Mouse (Mus musculus) layer of hippocampus, adult 2 months (tissue): ENCODE results near the gene Fxyd5. TPM values are rescaled to one million over a fixed set of nuclear protein-coding genes. Genes with fewer than 3 reads are reported as not detected.
A peak's percentile ranks its signal among the peaks of the same experiment; 100 is the strongest.

Source experiments
- DNase-seq, 2 experiments: peaks; one replicate each; pipeline ENCODE4 v3.0.0; 2022; ENCODE audit warnings: low spot score in 2 of 2
- H3K27ac ChIP-seq: fragments of 200-600 bp; 2 replicates; pipeline ENCODE4 v1.8.1; 2022
- H3K4me3 ChIP-seq: fragments of 200-600 bp; 2 replicates; pipeline ENCODE4 v1.8.1; 2022; ENCODE audit warnings: mild to moderate bottlenecking
- CTCF ChIP-seq: fragments of 200-600 bp; conservative IDR thresholded peaks from 2 replicates; pipeline ENCODE4 v1.8.1; 2022; ENCODE audit warnings: antibody characterized with exemption, mild to moderate bottlenecking, moderate library complexity
- total RNA-seq, 2 experiments: library from RNA; stranded (reverse); gene quantifications; 2 replicates each; pipeline ENCODE4 v1.2.3; 2021

Gene Fxyd5
- total RNA-seq, 2 experiments from 2014 or later: 17.3 to 26.9 TPM

- DNase-seq: peak; percentile 53 to 77
- H3K4me3 ChIP-seq: no peak overlapping the region
- no peak for TF ChIP-seq CTCF
- peak overlapping the region; percentile 90 for H3K27ac ChIP-seq
Observed at GRCm38 (mm10) chr7:31077470-31077869, 35.2 kb upstream of the Fxyd5 start.

DNA sequence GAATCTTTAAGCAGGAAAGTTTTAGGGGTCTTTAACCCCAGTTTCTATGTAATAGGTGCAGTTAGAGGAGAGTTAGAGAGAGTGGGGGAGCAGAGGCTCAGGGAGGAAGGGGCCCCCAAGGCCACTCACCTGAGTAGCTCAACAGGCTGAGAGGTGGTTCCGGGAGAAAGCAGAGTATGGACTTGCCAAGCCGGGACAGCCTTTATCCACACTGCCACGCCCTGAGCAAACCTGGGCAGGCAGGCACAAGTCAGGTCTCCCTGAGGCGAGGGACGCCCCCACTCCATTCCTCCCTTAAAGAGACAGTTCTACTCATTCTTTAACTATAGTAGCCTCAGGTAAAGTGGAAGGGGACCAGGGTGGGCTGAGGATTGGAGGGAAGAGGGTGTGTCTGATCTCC lies 34.2 kb upstream of the Fxyd5 start, which contains the start of gene Fxyd3:
Gene Fxyd3 (minus strand): TSS at position 213 of the 400 bp plus-strand sequence.
- DNase-seq: no peak
- TF ChIP-seq CTCF: no peak
- Histone ChIP-seq H3K4me3 (no peak within 1 kb of the TSS), H3K27ac (peak within 1 kb of the TSS; percentile 90)

GRCm38 (mm10) chr7:31074713-31075069 lies 32.4 kb upstream of the Fxyd5 start:
- no peak for TF ChIP-seq CTCF
- peak; percentile 61 to 71 for DNase-seq
- Histone ChIP-seq H3K27ac (0 out of 2 replicates have a peak overlapping the region, but pooled peaks have one; percentile 19), H3K4me3 (no peak overlapping the region)

DNA sequence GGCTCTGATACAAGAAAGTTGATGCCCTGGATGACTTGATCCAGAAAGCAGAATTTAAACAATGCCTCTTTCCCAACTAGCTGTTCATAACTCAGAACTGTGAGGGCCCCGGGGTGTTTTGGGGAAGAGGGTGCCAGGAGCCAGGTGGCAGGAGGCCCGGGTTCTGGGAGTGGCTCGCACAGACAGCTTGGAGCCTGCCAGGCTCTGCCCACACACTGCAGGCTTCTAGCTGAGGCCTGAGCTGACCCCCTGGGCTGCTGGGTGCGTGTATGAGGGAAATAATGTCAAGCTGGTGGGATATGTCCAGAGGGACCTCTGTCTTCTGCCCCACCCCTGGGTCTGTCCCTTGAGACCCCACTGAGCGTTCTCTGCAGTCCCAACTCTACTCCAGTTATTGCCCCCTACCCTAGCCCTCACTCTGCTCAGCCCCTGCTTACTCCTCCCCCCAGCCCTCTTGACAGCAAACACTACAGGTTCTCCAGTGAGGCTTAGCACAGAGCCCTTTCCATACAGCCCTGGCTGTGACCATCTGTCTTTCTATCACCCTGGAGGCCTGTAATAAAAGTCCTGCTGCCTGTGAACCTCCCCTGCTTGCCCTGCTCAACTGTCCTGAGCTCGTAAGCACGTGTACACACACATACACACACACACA lies 31.9 kb upstream of the Fxyd5 start:
- DNase-seq: no peak
- H3K4me3 ChIP-seq: no peak overlapping the region
- TF ChIP-seq CTCF: no peak
- peak overlapping the region; percentile 80 for H3K27ac ChIP-seq

DNA sequence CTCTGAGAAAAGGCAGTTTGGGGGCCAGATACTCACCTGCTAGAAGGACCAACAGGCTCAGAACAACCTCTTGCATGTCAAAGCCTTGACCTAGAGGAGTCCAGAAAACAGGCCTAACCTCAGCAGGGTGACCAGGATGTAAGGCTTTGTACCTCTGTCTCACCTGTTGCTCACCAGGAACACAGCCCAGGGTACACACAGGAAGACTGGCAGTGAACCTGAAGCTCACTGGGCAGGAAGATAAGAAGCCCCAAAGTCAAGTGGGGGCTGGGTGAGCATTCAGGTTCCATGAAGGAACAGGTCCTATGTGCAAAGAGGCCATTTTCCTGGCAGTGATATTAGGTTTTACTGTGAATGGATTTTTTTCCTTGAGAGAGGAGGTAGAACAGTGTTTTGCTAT lies 31.3 kb upstream of the Fxyd5 start:
- H3K4me3 ChIP-seq: no peak overlapping the region
- H3K27ac ChIP-seq: peak overlapping the region; percentile 80; the same call in 1 of the 2 replicates
- no peak for TF ChIP-seq CTCF
- no peak for DNase-seq

- H3K4me3 ChIP-seq: no peak overlapping the region
- peak overlapping the region; percentile 43; the same call in 1 of the 2 replicates for H3K27ac ChIP-seq
- no peak for TF ChIP-seq CTCF
- no peak for DNase-seq
Observed at GRCm38 (mm10) chr7:31072326-31072725, 30.0 kb upstream of the Fxyd5 start.

DNA sequence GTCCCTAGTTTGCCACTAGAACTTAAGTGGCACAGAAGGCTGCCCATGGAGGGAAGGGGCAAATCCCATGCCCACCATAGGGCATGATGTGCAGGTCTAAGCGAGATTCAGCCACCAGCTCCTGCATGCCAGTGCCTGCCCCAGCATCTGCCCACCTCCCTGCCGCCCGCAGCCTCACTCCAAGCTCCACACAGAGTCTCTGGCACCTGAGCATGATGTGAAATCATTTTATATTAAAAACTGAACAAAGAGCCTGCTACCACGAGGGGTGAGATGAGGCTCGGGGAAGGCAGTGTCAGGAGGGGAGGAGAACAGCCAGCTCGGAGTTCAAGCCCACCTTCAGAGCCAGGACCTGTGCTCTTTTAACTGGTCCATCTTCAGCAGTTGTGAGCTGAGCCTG lies 28.0 kb upstream of the Fxyd5 start:
- Histone ChIP-seq H3K27ac (peak overlapping the region; percentile 70), H3K4me3 (no peak overlapping the region)
- no peak for DNase-seq
- no peak for TF ChIP-seq CTCF

GRCm38 (mm10) chr7:31069491-31069890 lies 27.2 kb upstream of the Fxyd5 start:
- no peak for TF ChIP-seq CTCF

GRCm38 (mm10) chr7:31067836-31068235 lies 25.6 kb upstream of the Fxyd5 start:
- no peak for TF ChIP-seq CTCF
- H3K4me3 ChIP-seq: no peak overlapping the region
- H3K27ac ChIP-seq: peak overlapping the region; percentile 58; the same call in 1 of the 2 replicates
- no peak for DNase-seq

More at GRCm38 (mm10) chr7:31069491-31069890, 27.2 kb upstream of the Fxyd5 start:
- DNase-seq: no peak
- Histone ChIP-seq H3K27ac (peak overlapping the region; percentile 70; the same call in 1 of the 2 replicates), H3K4me3 (no peak overlapping the region)

DNA sequence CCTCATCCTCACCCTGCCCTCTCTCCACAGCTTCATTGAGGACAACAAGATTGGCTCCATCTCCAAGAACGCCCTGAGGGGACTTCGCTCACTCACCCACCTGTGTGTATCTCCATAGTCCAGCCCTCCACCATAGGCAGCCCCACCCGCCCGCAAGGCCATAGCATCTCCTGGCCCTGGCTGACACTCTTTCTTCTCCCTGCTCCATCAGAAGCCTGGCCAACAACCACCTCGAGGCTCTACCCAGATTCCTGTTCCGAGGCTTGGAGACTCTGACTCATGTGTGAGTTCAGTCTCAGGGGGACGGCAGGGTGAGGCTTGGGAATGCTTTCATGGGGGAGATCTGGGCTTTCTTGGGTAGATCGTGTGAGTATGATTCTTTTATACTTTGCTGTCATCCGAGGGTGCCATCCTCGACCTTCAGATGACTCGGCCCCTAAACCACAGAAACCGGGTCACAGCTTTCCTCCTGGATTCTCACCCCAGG lies 20.8 kb upstream of the Fxyd5 start:
- TF ChIP-seq CTCF: no peak
- Histone ChIP-seq H3K4me3 (no peak overlapping the region), H3K27ac (no peak overlapping the region)
- no peak for DNase-seq

DNA sequence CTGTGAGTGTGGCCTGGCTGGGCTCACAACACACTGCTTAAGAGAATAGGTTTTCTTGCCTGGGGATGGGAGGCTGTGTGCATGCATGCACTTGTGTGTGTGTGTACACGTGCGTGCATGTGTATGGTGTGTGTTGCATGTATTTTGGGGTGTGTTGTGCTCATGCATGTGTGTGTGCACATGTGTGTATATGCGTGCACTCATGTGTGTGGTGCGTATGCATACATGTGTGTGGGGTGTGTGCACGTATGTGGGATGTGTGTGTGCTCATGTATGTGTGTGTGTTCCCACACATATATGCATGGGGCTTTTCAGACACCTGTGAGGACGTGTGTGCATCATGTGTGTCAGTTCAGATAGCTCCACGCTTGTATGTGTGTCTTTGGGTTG lies 18.3 kb upstream of the Fxyd5 start:
- no peak for DNase-seq
- no peak for TF ChIP-seq CTCF

DNA sequence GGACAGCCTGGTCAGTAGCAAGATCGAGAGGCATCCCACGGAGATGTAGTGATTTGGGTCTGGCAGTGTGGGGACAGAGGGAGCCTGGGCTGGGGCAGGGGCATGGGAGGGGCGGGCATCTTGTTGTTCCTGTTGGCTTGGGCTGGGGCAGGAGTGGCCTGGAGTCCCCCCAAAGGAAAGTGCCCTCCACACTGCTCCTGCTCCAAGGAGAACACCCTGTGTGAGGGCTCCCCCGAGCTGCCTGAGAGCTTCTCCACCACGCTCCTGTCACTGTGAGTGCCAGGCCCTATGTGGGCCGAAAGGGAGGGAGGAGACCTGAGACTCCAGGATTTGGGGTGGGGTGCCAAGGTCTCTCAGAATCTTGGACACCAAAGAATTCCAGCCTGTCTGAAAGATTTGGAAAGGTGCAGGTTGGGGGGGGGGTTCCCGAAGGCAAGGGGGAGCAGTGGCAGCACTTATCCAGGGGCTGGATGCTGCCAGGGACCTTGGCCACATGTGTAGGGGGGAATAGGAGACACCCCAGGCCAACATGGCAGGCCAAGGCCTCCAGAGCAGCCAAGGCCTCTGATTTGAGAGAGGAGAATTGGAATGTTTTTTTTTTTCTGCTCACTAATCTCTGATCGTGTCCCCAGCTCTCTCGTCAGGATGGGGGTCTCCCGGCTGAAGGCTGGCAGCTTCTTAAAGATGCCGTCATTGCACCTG lies 17.8 kb upstream of the Fxyd5 start:
- H3K27ac ChIP-seq: peak overlapping the region; percentile 87
- no peak for DNase-seq
- H3K4me3 ChIP-seq: peak overlapping the region; percentile 40

More for the DNA sequence above, 18.3 kb upstream of the Fxyd5 start:
- Histone ChIP-seq H3K27ac (peak overlapping the region; percentile 87), H3K4me3 (peak overlapping the region; percentile 40)

GRCm38 (mm10) chr7:31059108-31059507 lies 16.8 kb upstream of the Fxyd5 start, which contains the start of gene Lgi4:
Gene Lgi4, plus strand, starts transcription at chr7:31059342.
- Histone ChIP-seq H3K27ac (peak within 1 kb of the TSS; percentile 87), H3K4me3 (peak within 1 kb of the TSS; percentile 40)
- peak; percentile 99 for TF ChIP-seq CTCF
- DNase-seq: peak; percentile 85 to 90

More for the DNA sequence above, 17.8 kb upstream of the Fxyd5 start:
- no peak for TF ChIP-seq CTCF
